Comparison of ENCODE assay signal across 8 mouse cellular contexts in the genomic region with DNA sequence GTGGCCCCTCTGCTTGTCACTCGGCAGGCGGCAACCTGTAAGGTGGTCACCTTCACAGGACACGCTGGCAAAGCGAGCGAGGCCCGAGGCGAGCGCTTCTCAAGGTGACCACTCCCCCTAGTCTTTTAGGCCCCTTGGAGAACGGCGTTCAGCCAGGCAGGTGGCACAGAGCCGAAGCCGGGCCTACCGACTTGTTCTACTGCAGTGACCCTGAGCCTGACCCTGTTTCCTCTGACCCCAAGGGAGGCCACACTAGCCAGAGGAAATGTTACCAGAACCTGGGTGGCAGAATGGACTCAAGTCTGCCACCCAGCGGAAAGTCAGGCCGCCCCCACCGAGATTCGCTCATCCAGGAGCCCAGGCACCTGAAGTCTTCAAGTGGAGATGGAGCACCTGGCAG.
DNase-seq lines count a peak whose midpoint lies in the region; ATAC-seq and TF ChIP-seq lines count a peak whose summit lies in the region.

No protein-coding gene starts in this region.

- H3K9ac ChIP-seq in lung, embryonic 15.5 days, result no peak overlapping the region
- no peak overlapping the region for H3K9ac ChIP-seq in forebrain, embryonic 15.5 days (replicated peaks)
- no peak overlapping the region for H3K9ac ChIP-seq in intestine, embryonic 16.5 days (ENCODE audit: low read depth, low read length)
- H3K9ac ChIP-seq in liver, postnatal 0 days (replicated peaks), result no peak overlapping the region
- H3K9ac ChIP-seq in stomach, embryonic 15.5 days, result no peak overlapping the region

- H3K27me3 ChIP-seq in lung, embryonic 15.5 days, result peaks cover 20% of the 10 kb centered on the region
- H3K27me3 ChIP-seq in forebrain, embryonic 15.5 days, result no peaks in the 10 kb centered on the region
- H3K27me3 ChIP-seq in intestine, embryonic 16.5 days (replicated peaks; ENCODE audit: control insufficient read depth, insufficient read depth, low read length), result peaks cover 5% of the 10 kb centered on the region; the same call in 1 of the 2 replicates
- 0 out of 2 replicates have a peak, but pooled peaks cover 2% of the 10 kb centered on the region for H3K27me3 ChIP-seq in liver, postnatal 0 days (ENCODE audit: insufficient read depth, low read length)
- peaks cover 8% of the 10 kb centered on the region; the same call in 1 of the 2 replicates for H3K27me3 ChIP-seq in stomach, embryonic 15.5 days (replicated peaks)

- peaks cover 5% of the 10 kb centered on the region; the same call in 1 of the 2 replicates for H3K4me1 ChIP-seq in lung, embryonic 15.5 days
- H3K4me1 ChIP-seq in forebrain, embryonic 15.5 days, result peaks cover 36% of the 10 kb centered on the region
- peaks cover 5% of the 10 kb centered on the region; the same call in 1 of the 2 replicates for H3K4me1 ChIP-seq in intestine, embryonic 16.5 days (ENCODE audit: control insufficient read depth, insufficient read depth, low read length)
- H3K4me1 ChIP-seq in liver, postnatal 0 days (ENCODE audit: insufficient read depth), result no peaks in the 10 kb centered on the region
- peaks cover 5% of the 10 kb centered on the region; the same call in 1 of the 2 replicates for H3K4me1 ChIP-seq in stomach, embryonic 15.5 days

- 6% methylated on average over 17 of the region's 17 CpGs for WGBS in lung, embryonic 15.5 days
- 11% methylated on average over 17 of the region's 17 CpGs for WGBS in forebrain, embryonic 15.5 days
- 13% methylated on average over 17 of the region's 17 CpGs for WGBS in intestine, embryonic 16.5 days
- 14% methylated on average over 17 of the region's 17 CpGs for WGBS in liver, postnatal 0 days (ENCODE audit: insufficient replicate concordance)
- WGBS in stomach, embryonic 15.5 days, result 8% methylated on average over 17 of the region's 17 CpGs

- no peaks in the 10 kb centered on the region for H3K36me3 ChIP-seq in lung, embryonic 15.5 days
- H3K36me3 ChIP-seq in forebrain, embryonic 15.5 days, result no peaks in the 10 kb centered on the region
- no peaks in the 10 kb centered on the region for H3K36me3 ChIP-seq in intestine, embryonic 16.5 days (ENCODE audit: control insufficient read depth, insufficient read depth, low read length)
- no peaks in the 10 kb centered on the region for H3K36me3 ChIP-seq in liver, postnatal 0 days (replicated peaks; ENCODE audit: insufficient read depth, low read length)
- no peaks in the 10 kb centered on the region for H3K36me3 ChIP-seq in stomach, embryonic 15.5 days

- no peaks in the 10 kb centered on the region for H3K9me3 ChIP-seq in lung, embryonic 15.5 days
- no peaks in the 10 kb centered on the region for H3K9me3 ChIP-seq in forebrain, embryonic 15.5 days
- H3K9me3 ChIP-seq in intestine, embryonic 16.5 days (ENCODE audit: control insufficient read depth, low read length), result no peaks in the 10 kb centered on the region
- H3K9me3 ChIP-seq in liver, postnatal 0 days (ENCODE audit: low read length), result no peaks in the 10 kb centered on the region
- no peaks in the 10 kb centered on the region for H3K9me3 ChIP-seq in stomach, embryonic 15.5 days

- peak overlapping the region; percentile 20 for H3K4me2 ChIP-seq in lung, embryonic 15.5 days
- peak overlapping the region; percentile 35 for H3K4me2 ChIP-seq in forebrain, embryonic 15.5 days (replicated peaks)
- H3K4me2 ChIP-seq in intestine, embryonic 16.5 days (ENCODE audit: low read depth, low read length), result no peak overlapping the region
- no peak overlapping the region for H3K4me2 ChIP-seq in liver, postnatal 0 days (ENCODE audit: low read depth, low read length)
- peak overlapping the region; percentile 14 for H3K4me2 ChIP-seq in stomach, embryonic 15.5 days

- no peak overlapping the region for H3K27ac ChIP-seq in lung, embryonic 15.5 days
- 0 out of 2 replicates have a peak overlapping the region, but pooled peaks have one; percentile 34 for H3K27ac ChIP-seq in forebrain, embryonic 15.5 days (replicated peaks)
- no peak overlapping the region for H3K27ac ChIP-seq in intestine, embryonic 16.5 days (ENCODE audit: low read length)
- no peak overlapping the region for H3K27ac ChIP-seq in liver, postnatal 0 days (ENCODE audit: low read depth)
- no peak overlapping the region for H3K27ac ChIP-seq in stomach, embryonic 15.5 days

- ATAC-seq in lung, embryonic 15.5 days (ENCODE audit: borderline replicate concordance, extremely low read depth, low FRiP score, low TSS enrichment), result no peak
- no peak for ATAC-seq in forebrain, embryonic 15.5 days (replicated peaks)
- ATAC-seq in intestine, embryonic 16.5 days, result 0 out of 2 replicates have a peak, but pooled peaks have one; percentile 18
- no peak for ATAC-seq in liver, postnatal 0 days
- ATAC-seq in stomach, embryonic 15.5 days (ENCODE audit: insufficient read depth, low FRiP score, low read depth), result no peak

- no peak for DNase-seq in lung, postnatal 25 days (ENCODE audit: low spot score)
- peak; percentile 59 for DNase-seq in cerebellum, adult 8-10 months
- peak; percentile 37 for DNase-seq in liver, postnatal 0 days
- no peak for DNase-seq in right cerebral cortex, adult 18-20 months

- TF ChIP-seq CTCF in liver, postnatal 0 days (IDR thresholded peaks at IDR 0.05; ENCODE audit: low read depth), result peak; percentile 58

- H3K4me3 ChIP-seq in lung, embryonic 15.5 days, result no peak overlapping the region
- H3K4me3 ChIP-seq in forebrain, embryonic 15.5 days, result no peak overlapping the region
- H3K4me3 ChIP-seq in intestine, embryonic 16.5 days (ENCODE audit: low read length), result no peak overlapping the region
- no peak overlapping the region for H3K4me3 ChIP-seq in liver, postnatal 0 days (ENCODE audit: low read depth, low read length)
- no peak overlapping the region for H3K4me3 ChIP-seq in stomach, embryonic 15.5 days (replicated peaks)

- no peak for TF ChIP-seq EP300 in liver, postnatal 0 days (IDR thresholded peaks at IDR 0.05; ENCODE audit: low read depth)

Comparison
In these comparisons a context has a peak if more than half of its experiments do, and no peak if none do; other contexts are left out.
1. H3K4me2 ChIP-seq: peak in lung, embryonic 15.5 days (single experiment), forebrain, embryonic 15.5 days (single experiment) and stomach, embryonic 15.5 days (single experiment); none in intestine, embryonic 16.5 days (single experiment) and liver, postnatal 0 days (single experiment).
2. DNase-seq: peak in cerebellum, adult 8-10 months (single experiment) and liver, postnatal 0 days (single experiment); none in lung, postnatal 25 days (single experiment) and right cerebral cortex, adult 18-20 months (single experiment).